Mouse (Mus musculus) liver, embryonic 14.5 days (tissue): Measurements from ENCODE around the gene Prkn.

ENCODE experiments used
- CTCF ChIP-seq: IDR thresholded peaks from 2 replicates; pipeline ENCODE4 v1.5.1; 2016; ENCODE audit warnings: antibody characterized with exemption, low read depth, control low read depth
- EP300 ChIP-seq: IDR thresholded peaks from 2 replicates; pipeline ENCODE4 v1.6.1; 2016; ENCODE audit warnings: antibody characterized with exemption, low read depth

DNA sequence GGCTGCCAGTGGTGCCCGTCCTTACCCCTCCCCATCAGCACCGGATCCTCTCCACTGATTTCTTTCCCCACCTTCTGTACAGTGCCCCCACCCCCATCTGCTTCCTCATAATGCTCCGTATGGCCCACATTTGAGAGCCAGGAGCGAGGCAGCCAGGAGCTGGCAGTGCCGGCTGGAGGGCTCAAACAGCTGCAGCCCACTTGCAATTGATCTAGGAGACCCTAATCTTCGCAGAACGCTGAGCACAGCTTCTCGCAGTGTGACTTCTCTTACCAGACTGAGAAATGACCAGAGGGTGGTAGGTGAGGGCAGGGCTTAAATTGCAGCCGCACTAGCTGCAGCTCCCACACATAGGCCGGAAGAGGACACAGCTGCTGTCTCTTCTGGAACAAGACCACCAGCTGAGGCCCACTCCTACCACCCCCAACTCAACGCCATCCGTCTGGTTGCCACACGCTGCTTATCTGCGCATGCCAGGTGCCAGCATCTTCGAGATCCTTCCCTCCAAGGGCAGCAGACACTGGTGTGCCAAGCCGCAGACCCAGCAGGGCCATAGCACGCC lies 1138.2 kb downstream of the Prkn start:
- no peak for TF ChIP-seq CTCF
- TF ChIP-seq EP300, result no peak
